Mouse (Mus musculus): ENCODE results near the gene Chchd5.

- TF ChIP-seq CTCF (IDR thresholded peaks at IDR 0.05; ENCODE audit: extremely low read depth, insufficient read depth, insufficient read length, insufficient replicate concordance) (no peak), POLR2A (IDR thresholded peaks at IDR 0.05; ENCODE audit: low read depth, low read length) (peak; percentile 9; the same call in 1 of the 2 replicates)
Observed at GRCm38 (mm10) chr2:129100784-129101310, 28.7 kb upstream of the Chchd5 start, which contains the start of gene Polr1b.
